Comparison of ENCODE assay signal across 2 mouse cellular contexts in genomic region chr5:20272680-20273079, GRCm38 (mm10).
DNase-seq lines count a peak whose midpoint lies in the region; TF ChIP-seq lines count a peak whose summit lies in the region.
"Not testable (repeated sequence)": the region's sequence is repeated elsewhere in the genome, so short reads cannot be mapped to it uniquely, and the experiment has no call there.

No protein-coding gene starts in this region.

- TF ChIP-seq RAD21 in CH12.LX (IDR thresholded peaks at IDR 0.05; ENCODE audit: low read depth, low read length) = not testable (repeated sequence)

- dilution Hi-C loops in CH12.LX (cut with MboI; ENCODE audit: extremely low pct_ligation_motif_present, extremely low pct_unique_long_range_greater_than_20kb, low sequenced_read_pairs) = not testable (repeated sequence)

- not testable (repeated sequence) for H3K79me2 ChIP-seq in CH12.LX (replicated peaks; ENCODE audit: control insufficient read depth, extremely low read depth, insufficient read depth, poor library complexity, severe bottlenecking)

- TF ChIP-seq POLR2A in CH12.LX (IDR thresholded peaks at IDR 0.05; ENCODE audit: low read depth, low read length) = not testable (repeated sequence)

- in situ Hi-C loops in CH12.LX (cut with MboI; ENCODE audit: low pct_ligation_motif_present, low pct_unique_long_range_greater_than_20kb, low sequenced_read_pairs); ES-E14 (cut with MboI; ENCODE audit: low sequenced_read_pairs in 2 of 2, unreplicated experiment in 2 of 2): not testable (repeated sequence)

- H3K4me1 ChIP-seq in CH12.LX (ENCODE audit: control insufficient read depth in 1 of 2, insufficient read depth in 2 of 2); ES-E14 (ENCODE audit: control insufficient read depth in 2 of 2, insufficient read depth in 2 of 2, low read length in 2 of 2, poor library complexity in 1 of 2): not testable (repeated sequence)

- not testable (repeated sequence) for H3K27ac ChIP-seq in CH12.LX (ENCODE audit: insufficient read depth, low read depth); ES-E14 (ENCODE audit: insufficient read depth, low read depth, low read length, poor library complexity, severe bottlenecking)

- H3K27me3 ChIP-seq in CH12.LX (replicated peaks) = not testable (repeated sequence)

- DNase-seq in CH12.LX (ENCODE audit: extremely low read depth); ES-E14 (ENCODE audit: low read depth, low spot score): not testable (repeated sequence)

- H3K9ac ChIP-seq in CH12.LX (ENCODE audit: insufficient read depth, low read depth); ES-E14 (ENCODE audit: insufficient read depth, low read depth, low read length, poor library complexity, severe bottlenecking): not testable (repeated sequence)

- H3K9me3 ChIP-seq in CH12.LX (replicated peaks; ENCODE audit: low read length); ES-E14 (ENCODE audit: control insufficient read depth, insufficient read depth, low read depth, low read length): not testable (repeated sequence)

- not testable (repeated sequence) for H3K36me3 ChIP-seq in CH12.LX (replicated peaks in 1 of 2; ENCODE audit: control insufficient read depth in 1 of 2, insufficient read depth in 1 of 2, low read length in 1 of 2); ES-E14 (ENCODE audit: control insufficient read depth, insufficient read depth, low read length, poor library complexity, severe bottlenecking)

- TF ChIP-seq CTCF in CH12.LX (conservative IDR thresholded peaks at IDR 0.05 in 1 of 2, IDR thresholded peaks at IDR 0.05 in 1 of 2; ENCODE audit: low read depth in 2 of 2, low read length in 2 of 2) = not testable (repeated sequence)

- not testable (repeated sequence) for H3K4me3 ChIP-seq in CH12.LX (replicated peaks in 1 of 3; ENCODE audit: low read depth in 2 of 3, low read length in 2 of 3, poor library complexity in 1 of 3); ES-E14 (ENCODE audit: insufficient read depth in 1 of 2, low read depth in 1 of 2, low read length in 2 of 2, poor library complexity in 1 of 2, severe bottlenecking in 1 of 2)

- not testable (repeated sequence) for TF ChIP-seq EP300 in CH12.LX (IDR thresholded peaks at IDR 0.05; ENCODE audit: low read length)

- not testable (repeated sequence) for H3K4me2 ChIP-seq in CH12.LX (ENCODE audit: insufficient read depth, low read depth, poor library complexity, severe bottlenecking)

TF ChIP-seq in CH12.LX, 34 proteins besides CTCF, POLR2A, EP300 and RAD21:
- peak; percentile 69; the same call in 1 of the 2 replicates for TF ChIP-seq MAFK (IDR thresholded peaks at IDR 0.05; ENCODE audit: insufficient replicate concordance, low read length)

TF ChIP-seq in ES-E14, 5 proteins besides CTCF, POLR2A, EP300 and RAD21:
- peak; percentile 62 for TF ChIP-seq MAFK (IDR thresholded peaks at IDR 0.05; ENCODE audit: insufficient read depth, low read depth, low read length)
